Mouse (Mus musculus): ENCODE measurements around the gene Mroh3. TPM values are rescaled to one million over a fixed set of nuclear protein-coding genes. Genes with fewer than 3 reads are reported as not detected.

The Mroh3 gene
- polyA plus RNA-seq, 1 experiment from 2014 or later: 0.31 TPM

DNA sequence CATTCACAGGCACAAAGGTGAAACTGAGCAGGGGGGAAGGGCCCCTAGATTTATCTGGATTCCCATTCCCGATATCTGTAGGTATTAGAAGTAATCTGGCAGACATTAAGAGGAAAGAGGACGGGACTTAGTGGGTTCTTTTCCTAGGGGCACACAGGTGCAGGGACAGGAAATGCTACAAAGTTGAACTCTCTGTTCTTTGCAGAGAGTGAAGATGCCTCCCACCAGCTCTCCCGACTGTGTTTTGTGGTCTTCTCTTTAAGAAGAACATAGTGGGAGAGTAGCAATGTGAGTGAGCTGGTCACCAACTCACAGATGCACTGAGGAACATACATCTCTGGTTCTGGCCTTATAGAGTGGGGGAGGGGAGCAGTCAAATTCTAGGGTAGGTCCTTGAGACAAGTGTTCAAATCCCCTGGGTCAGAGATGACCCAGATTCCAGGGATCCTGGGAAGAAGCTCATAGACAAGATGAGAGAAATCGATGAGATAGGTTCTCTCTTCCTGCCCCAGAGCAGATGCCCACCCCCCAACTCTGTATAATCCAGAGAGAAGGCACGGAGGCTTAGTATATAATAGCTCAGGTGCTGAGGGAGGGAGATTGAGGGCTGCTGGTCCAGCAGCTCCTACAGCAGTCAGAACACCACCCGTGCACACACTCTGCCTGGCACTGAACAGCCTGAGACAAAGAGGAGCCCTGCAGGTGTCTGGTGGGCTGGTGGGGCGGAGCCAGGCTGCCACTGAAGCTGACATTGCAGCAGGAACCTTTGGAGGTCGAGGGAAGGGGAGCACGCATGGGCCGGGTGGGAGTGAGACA is 80.0 kb downstream of the Mroh3 start:
- 26% methylated on average over 10 of the region's 10 CpGs for WGBS
- H3K4me1 ChIP-seq: peaks cover 88% of the 10 kb centered on the region
- no peaks in the 10 kb centered on the region for H3K27me3 ChIP-seq
- H3K36me3 ChIP-seq: no peaks in the 10 kb centered on the region
- peak overlapping the region; percentile 78 for H3K4me3 ChIP-seq
- ATAC-seq (ENCODE audit: insufficient number of reproducible peaks, insufficient read depth, low FRiP score, low TSS enrichment): no peak
- H3K9ac ChIP-seq: peak overlapping the region; percentile 80
- peak overlapping the region; percentile 78 for H3K4me2 ChIP-seq (replicated peaks)
- H3K9me3 ChIP-seq: no peaks in the 10 kb centered on the region
- H3K27ac ChIP-seq: no peak overlapping the region

Other genes starting within 250 kb of the Mroh3 start
- 0.09 TPM in 1 of 2 replicates, not detected in the other for gene Igfn1, start 206.5 kb downstream of the Mroh3 start, polyA plus RNA-seq (2016; fragmentation: Nextera tagmentation; extraction: Ambion mirVana)
- 172 and 173 TPM in 2 replicates for gene Tmem9, start 204.7 kb downstream of the Mroh3 start, polyA plus RNA-seq (2016; fragmentation: Nextera tagmentation; extraction: Ambion mirVana)
- gene Ascl5, start 162.0 kb downstream of the Mroh3 start, polyA plus RNA-seq (2016; fragmentation: Nextera tagmentation; extraction: Ambion mirVana): 0.42 TPM in 1 of 2 replicates, not detected in the other
- 1.2 and 1.3 TPM in 2 replicates for gene Cacna1s, start 160.1 kb downstream of the Mroh3 start, polyA plus RNA-seq (2016; fragmentation: Nextera tagmentation; extraction: Ambion mirVana)
- gene Kif21b, start 81.4 kb downstream of the Mroh3 start, polyA plus RNA-seq (2016; fragmentation: Nextera tagmentation; extraction: Ambion mirVana): 8.6 and 9.7 TPM in 2 replicates
- 24.6 and 25.5 TPM in 2 replicates for gene Inava, start 21.4 kb upstream of the Mroh3 start, polyA plus RNA-seq (2016; fragmentation: Nextera tagmentation; extraction: Ambion mirVana)
- not detected in 2 replicates for gene Gpr25, start 48.0 kb upstream of the Mroh3 start, polyA plus RNA-seq (2016; fragmentation: Nextera tagmentation; extraction: Ambion mirVana)
- gene Camsap2, start 133.3 kb upstream of the Mroh3 start, polyA plus RNA-seq (2016; fragmentation: Nextera tagmentation; extraction: Ambion mirVana): 16.5 and 17.1 TPM in 2 replicates
- 20.9 and 21.1 TPM in 2 replicates for gene Ddx59, start 202.4 kb upstream of the Mroh3 start, polyA plus RNA-seq (2016; fragmentation: Nextera tagmentation; extraction: Ambion mirVana)

All from embryonic facial prominence, embryonic 12.5 days (tissue).